Mouse (Mus musculus): ENCODE data around the gene Lrrfip1. TPM values are rescaled to one million over a fixed set of nuclear protein-coding genes. Genes with fewer than 3 reads are reported as not detected.

The Lrrfip1 gene
- polyA plus RNA-seq, 1 experiment from 2014 or later = 54.3 TPM

- ATAC-seq (ENCODE audit: insufficient number of reproducible peaks, insufficient read depth, low FRiP score, low read depth) = no peak
- 57% methylated on average over 11 of the region's 11 CpGs for WGBS
- no peak overlapping the region for H3K4me2 ChIP-seq (replicated peaks; ENCODE audit: low read depth, low read length)
- H3K9me3 ChIP-seq (ENCODE audit: control insufficient read depth, low read depth, low read length) = peaks cover 3% of the 10 kb centered on the region; the same call in 1 of the 2 replicates
- no peak overlapping the region for H3K4me3 ChIP-seq (ENCODE audit: low read depth, low read length)
- no peak overlapping the region for H3K27ac ChIP-seq (ENCODE audit: low read length)
- no peaks in the 10 kb centered on the region for H3K27me3 ChIP-seq (ENCODE audit: control insufficient read depth, insufficient read depth, low read length)
- no peaks in the 10 kb centered on the region for H3K36me3 ChIP-seq (ENCODE audit: control insufficient read depth, insufficient read depth, low read length)
- H3K9ac ChIP-seq (replicated peaks; ENCODE audit: low read depth, low read length) = no peak overlapping the region
- H3K4me1 ChIP-seq (ENCODE audit: control insufficient read depth, insufficient read depth, low read length) = peaks cover 7% of the 10 kb centered on the region; the same call in 1 of the 2 replicates
Observed at GRCm38 (mm10) chr1:91022157-91022895, 23.8 kb downstream of the Lrrfip1 start.

- no peaks in the 10 kb centered on the region for H3K27me3 ChIP-seq (ENCODE audit: control insufficient read depth, insufficient read depth, low read length)
- H3K4me1 ChIP-seq (ENCODE audit: control insufficient read depth, insufficient read depth, low read length) = peaks cover 4% of the 10 kb centered on the region; the same call in 1 of the 2 replicates
- H3K9me3 ChIP-seq (ENCODE audit: control insufficient read depth, low read depth, low read length) = peaks cover 3% of the 10 kb centered on the region; the same call in 1 of the 2 replicates
- no peak overlapping the region for H3K4me2 ChIP-seq (replicated peaks; ENCODE audit: low read depth, low read length)
- H3K9ac ChIP-seq (replicated peaks; ENCODE audit: low read depth, low read length) = no peak overlapping the region
- H3K36me3 ChIP-seq (ENCODE audit: control insufficient read depth, insufficient read depth, low read length) = no peaks in the 10 kb centered on the region
- 69% methylated on average over 5 of the region's 5 CpGs for WGBS
- peak overlapping the region; percentile 1; the same call in 1 of the 2 replicates for H3K27ac ChIP-seq (ENCODE audit: low read length)
- no peak for ATAC-seq (ENCODE audit: insufficient number of reproducible peaks, insufficient read depth, low FRiP score, low read depth)
- no peak overlapping the region for H3K4me3 ChIP-seq (ENCODE audit: low read depth, low read length)
Observed at GRCm38 (mm10) chr1:91023230-91023629, 24.7 kb downstream of the Lrrfip1 start.

- 61% methylated on average over 9 of the region's 9 CpGs for WGBS
- Histone ChIP-seq H3K9ac (replicated peaks; ENCODE audit: low read depth, low read length) (no peak overlapping the region), H3K4me1 (ENCODE audit: control insufficient read depth, insufficient read depth, low read length) (peaks cover 4% of the 10 kb centered on the region; the same call in 1 of the 2 replicates), H3K36me3 (ENCODE audit: control insufficient read depth, insufficient read depth, low read length) (no peaks in the 10 kb centered on the region), H3K4me2 (replicated peaks; ENCODE audit: low read depth, low read length) (no peak overlapping the region), H3K27ac (ENCODE audit: low read length) (no peak overlapping the region; the same call in 1 of the 2 replicates), H3K27me3 (ENCODE audit: control insufficient read depth, insufficient read depth, low read length) (no peaks in the 10 kb centered on the region), H3K9me3 (ENCODE audit: control insufficient read depth, low read depth, low read length) (peaks cover 3% of the 10 kb centered on the region; the same call in 1 of the 2 replicates), H3K4me3 (ENCODE audit: low read depth, low read length) (no peak overlapping the region)
- ATAC-seq (ENCODE audit: insufficient number of reproducible peaks, insufficient read depth, low FRiP score, low read depth) = no peak
Observed at GRCm38 (mm10) chr1:91023960-91024359, 25.4 kb downstream of the Lrrfip1 start.

GRCm38 (mm10) chr1:91024464-91024863 lies 25.9 kb downstream of the Lrrfip1 start:
- Histone ChIP-seq H3K27ac (ENCODE audit: low read length) (peak overlapping the region; percentile 21; the same call in 1 of the 2 replicates), H3K9me3 (ENCODE audit: control insufficient read depth, low read depth, low read length) (peaks cover 3% of the 10 kb centered on the region; the same call in 1 of the 2 replicates), H3K4me2 (replicated peaks; ENCODE audit: low read depth, low read length) (no peak overlapping the region), H3K27me3 (ENCODE audit: control insufficient read depth, insufficient read depth, low read length) (no peaks in the 10 kb centered on the region), H3K4me1 (ENCODE audit: control insufficient read depth, insufficient read depth, low read length) (peaks cover 4% of the 10 kb centered on the region; the same call in 1 of the 2 replicates), H3K36me3 (ENCODE audit: control insufficient read depth, insufficient read depth, low read length) (no peaks in the 10 kb centered on the region), H3K9ac (replicated peaks; ENCODE audit: low read depth, low read length) (no peak overlapping the region), H3K4me3 (ENCODE audit: low read depth, low read length) (no peak overlapping the region)
- no peak for ATAC-seq (ENCODE audit: insufficient number of reproducible peaks, insufficient read depth, low FRiP score, low read depth)
- WGBS = 64% methylated on average over 3 of the region's 3 CpGs

GRCm38 (mm10) chr1:91026945-91027344 lies 28.4 kb downstream of the Lrrfip1 start:
- Histone ChIP-seq H3K9ac (replicated peaks; ENCODE audit: low read depth, low read length) (no peak overlapping the region), H3K27me3 (ENCODE audit: control insufficient read depth, insufficient read depth, low read length) (no peaks in the 10 kb centered on the region), H3K36me3 (ENCODE audit: control insufficient read depth, insufficient read depth, low read length) (no peaks in the 10 kb centered on the region), H3K4me2 (replicated peaks; ENCODE audit: low read depth, low read length) (no peak overlapping the region), H3K9me3 (ENCODE audit: control insufficient read depth, low read depth, low read length) (peaks cover 3% of the 10 kb centered on the region; the same call in 1 of the 2 replicates), H3K27ac (ENCODE audit: low read length) (no peak overlapping the region), H3K4me3 (ENCODE audit: low read depth, low read length) (no peak overlapping the region), H3K4me1 (ENCODE audit: control insufficient read depth, insufficient read depth, low read length) (peaks cover 4% of the 10 kb centered on the region; the same call in 1 of the 2 replicates)
- 91% methylated on average over 2 of the region's 2 CpGs for WGBS
- no peak for ATAC-seq (ENCODE audit: insufficient number of reproducible peaks, insufficient read depth, low FRiP score, low read depth)

- no peak for ATAC-seq (ENCODE audit: insufficient number of reproducible peaks, insufficient read depth, low FRiP score, low read depth)
- H3K4me3 ChIP-seq (ENCODE audit: low read depth, low read length) = no peak overlapping the region
- H3K4me1 ChIP-seq (ENCODE audit: control insufficient read depth, insufficient read depth, low read length) = 0 out of 2 replicates have a peak, but pooled peaks cover 5% of the 10 kb centered on the region
- 91% methylated on average over 1 of the region's 1 CpGs for WGBS
- no peak overlapping the region for H3K27ac ChIP-seq (ENCODE audit: low read length)
- no peaks in the 10 kb centered on the region for H3K27me3 ChIP-seq (ENCODE audit: control insufficient read depth, insufficient read depth, low read length)
- no peak overlapping the region for H3K4me2 ChIP-seq (replicated peaks; ENCODE audit: low read depth, low read length)
- H3K9ac ChIP-seq (replicated peaks; ENCODE audit: low read depth, low read length) = no peak overlapping the region
- H3K36me3 ChIP-seq (ENCODE audit: control insufficient read depth, insufficient read depth, low read length) = no peaks in the 10 kb centered on the region
- H3K9me3 ChIP-seq (ENCODE audit: control insufficient read depth, low read depth, low read length) = peaks cover 3% of the 10 kb centered on the region; the same call in 1 of the 2 replicates
Observed at GRCm38 (mm10) chr1:91030383-91030782, 31.8 kb downstream of the Lrrfip1 start.

- 0 out of 2 replicates have a peak, but pooled peaks cover 2% of the 10 kb centered on the region for H3K9me3 ChIP-seq (ENCODE audit: control insufficient read depth, low read depth, low read length)
- H3K4me3 ChIP-seq (ENCODE audit: low read depth, low read length) = no peak overlapping the region
- 0 out of 2 replicates have a peak, but pooled peaks cover 5% of the 10 kb centered on the region for H3K4me1 ChIP-seq (ENCODE audit: control insufficient read depth, insufficient read depth, low read length)
- H3K36me3 ChIP-seq (ENCODE audit: control insufficient read depth, insufficient read depth, low read length) = no peaks in the 10 kb centered on the region
- ATAC-seq (ENCODE audit: insufficient number of reproducible peaks, insufficient read depth, low FRiP score, low read depth) = no peak
- H3K27ac ChIP-seq (ENCODE audit: low read length) = no peak overlapping the region
- WGBS = 72% methylated on average over 4 of the region's 4 CpGs
- H3K9ac ChIP-seq (replicated peaks; ENCODE audit: low read depth, low read length) = no peak overlapping the region
- H3K4me2 ChIP-seq (replicated peaks; ENCODE audit: low read depth, low read length) = no peak overlapping the region
- no peaks in the 10 kb centered on the region for H3K27me3 ChIP-seq (ENCODE audit: control insufficient read depth, insufficient read depth, low read length)
Observed at GRCm38 (mm10) chr1:91031547-91031946, 33.0 kb downstream of the Lrrfip1 start.

GRCm38 (mm10) chr1:91032393-91032971 lies 33.9 kb downstream of the Lrrfip1 start:
- H3K9me3 ChIP-seq (ENCODE audit: control insufficient read depth, low read depth, low read length) = no peaks in the 10 kb centered on the region
- no peak overlapping the region for H3K4me2 ChIP-seq (replicated peaks; ENCODE audit: low read depth, low read length)
- no peaks in the 10 kb centered on the region for H3K36me3 ChIP-seq (ENCODE audit: control insufficient read depth, insufficient read depth, low read length)
- WGBS = 19% methylated on average over 11 of the region's 11 CpGs
- no peak for ATAC-seq (ENCODE audit: insufficient number of reproducible peaks, insufficient read depth, low FRiP score, low read depth)
- no peak overlapping the region for H3K27ac ChIP-seq (ENCODE audit: low read length)
- 0 out of 2 replicates have a peak, but pooled peaks cover 5% of the 10 kb centered on the region for H3K4me1 ChIP-seq (ENCODE audit: control insufficient read depth, insufficient read depth, low read length)
- no peak overlapping the region for H3K9ac ChIP-seq (replicated peaks; ENCODE audit: low read depth, low read length)
- H3K27me3 ChIP-seq (ENCODE audit: control insufficient read depth, insufficient read depth, low read length) = no peaks in the 10 kb centered on the region
- no peak overlapping the region for H3K4me3 ChIP-seq (ENCODE audit: low read depth, low read length)

Measured in stomach, embryonic 14.5 days (tissue).